Mouse (Mus musculus): ENCODE results near the gene Mcrip2. TPM values are rescaled to one million over a fixed set of nuclear protein-coding genes. Genes with fewer than 3 reads are reported as not detected.
A peak's percentile ranks its signal among the peaks of the same experiment; 100 is the strongest.

Gene Mcrip2
- polyA plus RNA-seq, 1 experiment = 17.3 TPM

DNA sequence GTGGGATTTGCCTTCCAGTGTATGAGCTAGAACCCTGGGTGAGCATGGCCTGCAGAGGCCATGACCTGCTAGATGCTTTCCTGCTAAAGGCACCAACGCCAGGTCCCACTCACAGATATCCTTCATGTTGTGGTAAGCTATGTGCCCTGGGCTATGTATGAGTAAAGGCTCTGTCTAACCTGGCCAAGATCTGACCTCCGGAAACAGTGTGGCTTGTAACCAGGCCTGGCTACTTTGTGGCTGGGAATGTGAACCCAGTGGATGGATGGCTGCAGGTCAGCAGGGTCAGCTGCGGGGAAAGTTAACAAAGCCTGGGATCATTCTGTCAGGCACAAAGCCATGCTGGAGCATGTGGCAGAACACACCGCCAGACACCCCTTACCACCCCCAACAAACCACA lies 13.1 kb upstream of the Mcrip2 start:
- no peak for DNase-seq (ENCODE audit: low read depth in 1 of 2, low spot score in 2 of 2)
- Histone ChIP-seq H3K27ac (ENCODE audit: insufficient read depth, low read length) (no peak overlapping the region), H3K27me3 (ENCODE audit: control insufficient read depth, insufficient read depth, low read length) (no peaks in the 10 kb centered on the region), H3K4me3 (ENCODE audit: extremely low read depth, insufficient read depth, insufficient read length) (no peak overlapping the region), H3K36me3 (ENCODE audit: control insufficient read depth, insufficient read depth, low read length) (peaks cover 21% of the 10 kb centered on the region), H3K4me1 (ENCODE audit: control insufficient read depth, insufficient read depth, insufficient read length) (no peaks in the 10 kb centered on the region; the same call in 1 of the 2 replicates)
- whole genome bisulfite sequencing = 90% methylated on average over 4 of the region's 4 CpGs
- TF ChIP-seq CTCF (IDR thresholded peaks at IDR 0.05; ENCODE audit: extremely low read depth, insufficient read depth, insufficient read length, insufficient replicate concordance) = no peak
- TF ChIP-seq POLR2A (IDR thresholded peaks at IDR 0.05; ENCODE audit: low read depth, low read length) = no peak

DNA sequence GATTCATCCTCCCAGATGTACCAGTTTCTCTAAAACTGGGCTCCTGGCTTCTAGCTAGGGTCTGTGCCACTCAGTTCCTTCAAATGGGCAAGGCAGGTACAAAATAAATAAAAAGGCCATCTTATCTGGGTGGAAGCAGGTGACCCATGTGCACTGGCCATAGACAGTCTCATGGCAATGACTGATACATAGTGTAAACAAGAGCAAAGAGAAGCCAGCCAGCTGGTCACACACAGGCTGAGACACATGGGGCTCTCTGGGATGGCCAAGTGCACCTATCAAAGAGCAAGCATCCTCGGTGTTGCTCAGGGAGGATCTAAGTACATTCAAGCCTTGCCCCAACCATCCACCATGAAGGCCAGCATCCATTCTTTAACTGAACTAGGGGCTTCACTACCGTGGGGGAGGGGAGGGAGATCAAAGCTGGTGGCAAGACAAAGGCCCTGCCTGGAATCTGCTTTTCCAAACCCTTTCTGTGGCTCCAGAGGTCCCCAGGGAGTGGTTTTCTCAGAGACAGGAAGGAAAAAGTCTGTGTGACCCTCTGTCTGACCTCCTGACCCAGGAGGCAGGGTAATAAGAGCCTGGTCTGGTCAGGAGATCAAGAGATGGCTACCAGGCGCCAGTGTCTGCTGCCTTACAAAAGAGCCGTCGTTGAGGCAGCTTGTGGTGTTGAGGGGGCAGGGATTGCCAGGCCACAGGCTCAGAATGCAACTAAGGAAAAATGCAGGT lies 12.5 kb upstream of the Mcrip2 start:
- no peak overlapping the region for H3K27ac ChIP-seq (ENCODE audit: insufficient read depth, low read length)
- H3K4me3 ChIP-seq (ENCODE audit: extremely low read depth, insufficient read depth, insufficient read length) = no peak overlapping the region
- no peak for DNase-seq (ENCODE audit: low read depth in 1 of 2, low spot score in 2 of 2)
- 75% methylated on average over 5 of the region's 5 CpGs for WGBS
- H3K27me3 ChIP-seq (ENCODE audit: control insufficient read depth, insufficient read depth, low read length) = no peaks in the 10 kb centered on the region
- no peak for TF ChIP-seq CTCF (IDR thresholded peaks at IDR 0.05; ENCODE audit: extremely low read depth, insufficient read depth, insufficient read length, insufficient replicate concordance)
- no peak for TF ChIP-seq POLR2A (IDR thresholded peaks at IDR 0.05; ENCODE audit: low read depth, low read length)
- H3K36me3 ChIP-seq (ENCODE audit: control insufficient read depth, insufficient read depth, low read length) = peaks cover 21% of the 10 kb centered on the region
- no peaks in the 10 kb centered on the region; the same call in 1 of the 2 replicates for H3K4me1 ChIP-seq (ENCODE audit: control insufficient read depth, insufficient read depth, insufficient read length)

DNA sequence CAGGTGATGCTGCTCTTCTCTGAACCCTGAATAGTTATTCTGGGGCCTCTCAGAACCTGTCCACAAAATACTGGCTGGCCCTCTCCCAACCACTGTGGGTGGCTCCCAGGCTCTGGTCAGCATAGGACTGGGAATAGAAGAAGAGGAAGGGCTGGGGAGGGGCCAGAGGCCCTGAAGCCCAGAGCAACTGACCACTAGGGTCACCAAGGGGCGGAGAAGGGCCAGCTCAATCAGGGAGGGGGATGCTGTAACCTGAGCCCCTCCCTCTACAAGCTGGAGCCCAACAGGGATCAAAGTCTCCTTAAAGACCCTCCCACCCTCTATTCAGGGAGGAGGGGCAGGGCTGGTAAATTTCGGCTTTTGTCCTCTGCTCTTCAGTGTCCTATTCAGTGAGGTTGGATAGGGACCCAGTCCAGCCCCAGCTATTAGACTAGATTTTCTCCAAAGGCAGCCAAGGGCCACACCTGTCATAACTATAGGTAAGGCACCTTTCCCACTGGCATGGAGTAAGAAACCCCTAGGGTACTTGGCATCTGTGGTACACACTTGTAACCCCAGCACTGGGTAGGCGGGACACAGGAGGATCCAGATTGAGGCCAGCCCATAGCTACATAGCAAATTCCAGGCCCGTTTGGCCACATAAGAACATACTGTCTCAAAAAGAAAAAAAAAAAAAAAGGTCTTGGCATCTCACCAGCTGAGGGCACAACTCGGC lies 11.8 kb upstream of the Mcrip2 start, which contains the start of gene Wfikkn1:
Gene Wfikkn1 (minus strand): TSS at position 663 of the 715 bp plus-strand sequence.
- DNase-seq (ENCODE audit: low read depth in 1 of 2, low spot score in 2 of 2) = no peak
- Histone ChIP-seq H3K4me1 (ENCODE audit: control insufficient read depth, insufficient read depth, insufficient read length) (no peaks in the 10 kb centered on the region; the same call in 1 of the 2 replicates), H3K27me3 (ENCODE audit: control insufficient read depth, insufficient read depth, low read length) (no peaks in the 10 kb centered on the region), H3K27ac (ENCODE audit: insufficient read depth, low read length) (no peak within 1 kb of the TSS), H3K4me3 (ENCODE audit: extremely low read depth, insufficient read depth, insufficient read length) (no peak within 1 kb of the TSS), H3K36me3 (ENCODE audit: control insufficient read depth, insufficient read depth, low read length) (peaks cover 21% of the 10 kb centered on the region)
- TF ChIP-seq CTCF (IDR thresholded peaks at IDR 0.05; ENCODE audit: extremely low read depth, insufficient read depth, insufficient read length, insufficient replicate concordance) (no peak), POLR2A (IDR thresholded peaks at IDR 0.05; ENCODE audit: low read depth, low read length) (no peak)
- WGBS = 77% methylated on average over 5 of the region's 5 CpGs

- WGBS = 94% methylated on average over 8 of the region's 8 CpGs
- TF ChIP-seq POLR2A (IDR thresholded peaks at IDR 0.05; ENCODE audit: low read depth, low read length) = no peak
- no peak for TF ChIP-seq CTCF (IDR thresholded peaks at IDR 0.05; ENCODE audit: extremely low read depth, insufficient read depth, insufficient read length, insufficient replicate concordance)
- no peak overlapping the region for H3K4me3 ChIP-seq (ENCODE audit: extremely low read depth, insufficient read depth, insufficient read length)
- H3K27me3 ChIP-seq (ENCODE audit: control insufficient read depth, insufficient read depth, low read length) = no peaks in the 10 kb centered on the region
- H3K27ac ChIP-seq (ENCODE audit: insufficient read depth, low read length) = no peak overlapping the region
- peaks cover 18% of the 10 kb centered on the region for H3K36me3 ChIP-seq (ENCODE audit: control insufficient read depth, insufficient read depth, low read length)
- no peaks in the 10 kb centered on the region; the same call in 1 of the 2 replicates for H3K4me1 ChIP-seq (ENCODE audit: control insufficient read depth, insufficient read depth, insufficient read length)
- DNase-seq (ENCODE audit: low read depth in 1 of 2, low spot score in 2 of 2) = no peak
These were observed 11.2 kb upstream of the Mcrip2 start for GRCm38 (mm10) chr17:25879750-25880149.

DNA sequence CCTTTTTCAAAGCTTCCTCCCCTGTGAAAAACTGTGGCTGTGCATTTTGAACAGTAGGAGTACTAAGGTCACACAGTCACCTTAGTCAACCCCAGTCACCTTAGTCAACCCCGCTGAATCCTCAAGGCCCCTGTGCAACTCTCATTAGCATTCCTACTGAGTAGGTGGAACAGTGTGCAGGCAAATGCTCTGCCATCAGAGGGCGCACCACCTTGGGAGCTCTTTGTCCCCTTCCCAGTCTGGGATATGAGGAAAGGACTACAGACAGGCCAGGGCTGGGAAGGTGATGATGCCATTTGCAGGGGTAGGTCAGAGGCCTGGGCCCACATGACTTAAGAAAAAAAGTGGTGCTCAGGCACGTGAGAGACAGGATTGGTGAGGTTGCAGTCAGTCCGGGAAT lies 10.7 kb upstream of the Mcrip2 start:
- WGBS = 87% methylated on average over 4 of the region's 4 CpGs
- TF ChIP-seq POLR2A (IDR thresholded peaks at IDR 0.05; ENCODE audit: low read depth, low read length) (no peak), CTCF (IDR thresholded peaks at IDR 0.05; ENCODE audit: extremely low read depth, insufficient read depth, insufficient read length, insufficient replicate concordance) (peak; percentile 7; the same call in 1 of the 2 replicates)
- H3K4me1 ChIP-seq (ENCODE audit: control insufficient read depth, insufficient read depth, insufficient read length) = no peaks in the 10 kb centered on the region; the same call in 1 of the 2 replicates
- peaks cover 14% of the 10 kb centered on the region for H3K36me3 ChIP-seq (ENCODE audit: control insufficient read depth, insufficient read depth, low read length)
- H3K27me3 ChIP-seq (ENCODE audit: control insufficient read depth, insufficient read depth, low read length) = no peaks in the 10 kb centered on the region
- H3K27ac ChIP-seq (ENCODE audit: insufficient read depth, low read length) = no peak overlapping the region
- DNase-seq (ENCODE audit: low read depth in 1 of 2, low spot score in 2 of 2) = no peak
- no peak overlapping the region for H3K4me3 ChIP-seq (ENCODE audit: extremely low read depth, insufficient read depth, insufficient read length)

- DNase-seq (ENCODE audit: low read depth in 1 of 2, low spot score in 2 of 2) = no peak
- WGBS = 95% methylated on average over 19 of the region's 19 CpGs
- Histone ChIP-seq H3K27ac (ENCODE audit: insufficient read depth, low read length) (no peak overlapping the region), H3K36me3 (ENCODE audit: control insufficient read depth, insufficient read depth, low read length) (peaks cover 11% of the 10 kb centered on the region; the same call in 1 of the 2 replicates), H3K27me3 (ENCODE audit: control insufficient read depth, insufficient read depth, low read length) (no peaks in the 10 kb centered on the region), H3K4me3 (ENCODE audit: extremely low read depth, insufficient read depth, insufficient read length) (no peak overlapping the region), H3K4me1 (ENCODE audit: control insufficient read depth, insufficient read depth, insufficient read length) (no peaks in the 10 kb centered on the region; the same call in 1 of the 2 replicates)
- TF ChIP-seq POLR2A (IDR thresholded peaks at IDR 0.05; ENCODE audit: low read depth, low read length) (no peak), CTCF (IDR thresholded peaks at IDR 0.05; ENCODE audit: extremely low read depth, insufficient read depth, insufficient read length, insufficient replicate concordance) (no peak)
These were observed 10.1 kb upstream of the Mcrip2 start for GRCm38 (mm10) chr17:25878611-25879180.

Measured in spleen, adult 2 months (tissue).